Mouse (Mus musculus) adrenal gland, postnatal 10 days (tissue): ENCODE measurements at regions not wholly inside any gene's neighbourhood (a gene's known extent, or its start where the extent isn't known, plus 50 kb on each side); places are given as distances from the start of the nearest gene placed in this dataset.
"Not testable (repeated sequence)": the region's sequence is repeated elsewhere in the genome, so short reads cannot be mapped to it uniquely, and the experiment has no call there.

ENCODE experiments used
- DNase-seq: peaks from one replicate; pipeline ENCODE4 v3.0.0; 2021; ENCODE audit warnings: mixed read lengths

GRCm38 (mm10) chr6:140816359-140816758, 87.3 kb downstream of the Gm11077 start:
- no peak for DNase-seq

GRCm38 (mm10) chr6:140816831-140817230, 87.7 kb downstream of the Gm11077 start:
- no peak for DNase-seq

GRCm38 (mm10) chr6:140819451-140819878, 90.4 kb downstream of the Gm11077 start:
- peak; percentile 62 for DNase-seq

GRCm38 (mm10) chr6:140826522-140826921, 97.4 kb downstream of the Gm11077 start:
- no peak for DNase-seq

- DNase-seq: no peak
Measured at GRCm38 (mm10) chr6:140827651-140828050, 98.6 kb downstream of the Gm11077 start.

- DNase-seq: no peak
Measured at GRCm38 (mm10) chr6:140843292-140843991, 114.4 kb downstream of the Gm11077 start.

- no peak for DNase-seq
Measured at GRCm38 (mm10) chr6:140847165-140847564, 118.1 kb downstream of the Gm11077 start.

- DNase-seq: no peak
Measured at GRCm38 (mm10) chr6:140852420-140852819, 123.3 kb downstream of the Gm11077 start.

GRCm38 (mm10) chr6:140853508-140853907, 124.4 kb downstream of the Gm11077 start:
- DNase-seq: peak; percentile 79

GRCm38 (mm10) chr6:140854691-140855090, 125.6 kb downstream of the Gm11077 start:
- DNase-seq: no peak

GRCm38 (mm10) chr6:140856468-140857117, 127.5 kb downstream of the Gm11077 start:
- DNase-seq: no peak

- DNase-seq: no peak
Measured at GRCm38 (mm10) chr6:140857118-140857746, 128.1 kb downstream of the Gm11077 start.

- not testable (repeated sequence) for DNase-seq
Measured at GRCm38 (mm10) chr6:140869523-140869922, 140.4 kb downstream of the Gm11077 start.

GRCm38 (mm10) chr6:140874831-140875230, 145.7 kb downstream of the Gm11077 start:
- no peak for DNase-seq

GRCm38 (mm10) chr6:140883651-140884050, 154.6 kb downstream of the Gm11077 start:
- DNase-seq: no peak

- no peak for DNase-seq
Measured at GRCm38 (mm10) chr6:140888610-140889009, 159.5 kb downstream of the Gm11077 start.

GRCm38 (mm10) chr6:140890060-140890459, 161.0 kb downstream of the Gm11077 start:
- no peak for DNase-seq

GRCm38 (mm10) chr6:140890591-140890990, 161.5 kb downstream of the Gm11077 start:
- DNase-seq: no peak

- peak; percentile 39 for DNase-seq
Measured at GRCm38 (mm10) chr6:140894467-140894866, 165.4 kb downstream of the Gm11077 start.

GRCm38 (mm10) chr6:140895441-140895840, 166.4 kb downstream of the Gm11077 start:
- peak; percentile 60 for DNase-seq

- DNase-seq: peak; percentile 39
Measured at GRCm38 (mm10) chr6:140897111-140897510, 168.0 kb downstream of the Gm11077 start.

GRCm38 (mm10) chr6:140924319-140924981, 195.4 kb downstream of the Gm11077 start:
- peak; percentile 59 for DNase-seq

- DNase-seq: no peak
Measured at GRCm38 (mm10) chr6:140927616-140928015, 198.5 kb downstream of the Gm11077 start.
